18 mouse cellular contexts compared by ENCODE assay signal in the genomic region with DNA sequence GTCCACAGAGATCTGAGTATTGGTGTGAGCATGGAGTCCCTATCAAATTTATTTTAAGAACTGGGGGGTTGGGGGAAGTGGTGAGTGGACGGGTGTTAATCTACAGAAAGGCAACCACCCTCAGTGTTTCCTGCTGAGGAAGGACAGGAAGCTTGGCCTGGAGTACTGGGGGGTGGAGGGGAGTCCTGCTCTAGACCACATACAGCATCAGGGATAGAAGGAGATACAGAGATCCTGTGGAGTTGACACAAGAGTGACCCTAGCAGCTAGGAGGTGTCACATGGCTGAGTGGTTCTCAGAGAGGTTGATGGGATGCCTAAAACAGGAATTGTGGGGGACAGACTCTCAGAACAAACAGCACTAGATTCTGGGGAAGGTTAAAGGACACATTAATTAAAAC. TPM values are rescaled to one million over a fixed set of nuclear protein-coding genes. Genes with fewer than 3 reads are reported as not detected.
DNase-seq lines count a peak whose midpoint lies in the region; ATAC-seq lines count a peak whose summit lies in the region.
"Had no signal": no experiment of that assay in that cellular context is flagged by ENCODE, and none has a peak within 500 bp of the region (broad histone marks: within the 10 kb centered on the region; RNA-seq: fewer than 3 reads in every experiment).

No protein-coding gene starts in this region.

- peaks cover 40% of the 10 kb centered on the region for H3K4me1 ChIP-seq in forebrain, embryonic 10.5 days
- H3K4me1 ChIP-seq in forebrain, embryonic 12.5 days = peaks cover 21% of the 10 kb centered on the region
- H3K4me1 ChIP-seq in kidney, embryonic 14.5 days (ENCODE audit: control insufficient read depth, insufficient read depth, low read length) = 0 out of 2 replicates have a peak, but pooled peaks cover 5% of the 10 kb centered on the region
- H3K4me1 ChIP-seq in megakaryocyte, embryonic 14.5 days = peaks cover 88% of the 10 kb centered on the region
- H3K4me1 ChIP-seq in liver, embryonic 16.5 days (ENCODE audit: control insufficient read depth, low read depth, low read length) = peaks cover 3% of the 10 kb centered on the region; the same call in 1 of the 2 replicates

- no peaks in the 10 kb centered on the region for H3K9me3 ChIP-seq in forebrain, embryonic 10.5 days
- H3K9me3 ChIP-seq in forebrain, embryonic 12.5 days = no peaks in the 10 kb centered on the region
- H3K9me3 ChIP-seq in kidney, embryonic 14.5 days (ENCODE audit: control insufficient read depth, low read length) = no peaks in the 10 kb centered on the region
- no peaks in the 10 kb centered on the region for H3K9me3 ChIP-seq in megakaryocyte, embryonic 14.5 days
- H3K9me3 ChIP-seq in liver, embryonic 16.5 days (replicated peaks; ENCODE audit: control insufficient read depth, low read length) = no peaks in the 10 kb centered on the region
- H3K9me3 ChIP-seq: embryonic facial prominence, embryonic 12.5 days; midbrain, embryonic 10.5 days had no signal

- no peak for ATAC-seq in forebrain, embryonic 12.5 days (ENCODE audit: low FRiP score)
- ATAC-seq in kidney, embryonic 14.5 days (ENCODE audit: low FRiP score, low TSS enrichment) = no peak
- ATAC-seq in megakaryocyte, adult 5-6 weeks (ENCODE audit: poor library complexity, severe bottlenecking) = no peak
- peak; percentile 15; the same call in 1 of the 2 replicates for ATAC-seq in liver, embryonic 16.5 days (ENCODE audit: low read depth)
- no peak for ATAC-seq in activated CD4-positive, CD25-positive, alpha-beta regulatory T cell, adult 4 months
- ATAC-seq: inflammation-experienced regulatory T-cells, adult 6 months had no signal

- H3K27me3 ChIP-seq in forebrain, embryonic 10.5 days (ENCODE audit: poor library complexity, severe bottlenecking) = no peaks in the 10 kb centered on the region
- H3K27me3 ChIP-seq in forebrain, embryonic 12.5 days = no peaks in the 10 kb centered on the region
- H3K27me3 ChIP-seq in kidney, embryonic 14.5 days (ENCODE audit: control insufficient read depth, insufficient read depth, low read length) = no peaks in the 10 kb centered on the region
- H3K27me3 ChIP-seq in megakaryocyte, embryonic 14.5 days (replicated peaks) = no peaks in the 10 kb centered on the region
- peaks cover 27% of the 10 kb centered on the region for H3K27me3 ChIP-seq in liver, embryonic 16.5 days (ENCODE audit: control insufficient read depth, insufficient read depth, low read depth, low read length)
- H3K27me3 ChIP-seq: embryonic facial prominence, embryonic 12.5 days had no signal

- DNase-seq in forebrain, embryonic 10.5 days (ENCODE audit: extremely low spot score, low spot score) = no peak
- no peak for DNase-seq in kidney, adult 18-20 months
- DNase-seq: cerebellum, postnatal 14 days had no signal

- H3K9ac ChIP-seq in forebrain, embryonic 12.5 days = no peak overlapping the region
- no peak overlapping the region for H3K9ac ChIP-seq in kidney, embryonic 14.5 days (ENCODE audit: low read depth, low read length)
- no peak overlapping the region for H3K9ac ChIP-seq in liver, embryonic 16.5 days (ENCODE audit: low read depth, low read length)
- H3K9ac ChIP-seq: embryonic facial prominence, embryonic 12.5 days had no signal

- H3K27ac ChIP-seq in forebrain, embryonic 10.5 days = peak overlapping the region; percentile 35; the same call in 1 of the 2 replicates
- no peak overlapping the region for H3K27ac ChIP-seq in forebrain, embryonic 12.5 days
- peak overlapping the region; percentile 51 for H3K27ac ChIP-seq in kidney, embryonic 14.5 days (ENCODE audit: low read depth, low read length)
- no peak overlapping the region for H3K27ac ChIP-seq in liver, embryonic 16.5 days (ENCODE audit: low read length)
- H3K27ac ChIP-seq: embryonic facial prominence, embryonic 12.5 days; layer of hippocampus, adult 2 months; midbrain, embryonic 10.5 days had no signal

- no peak overlapping the region for H3K4me2 ChIP-seq in forebrain, embryonic 12.5 days
- H3K4me2 ChIP-seq in kidney, embryonic 14.5 days (replicated peaks; ENCODE audit: low read depth, low read length) = no peak overlapping the region
- H3K4me2 ChIP-seq in liver, embryonic 16.5 days (ENCODE audit: low read depth, low read length) = no peak overlapping the region
- H3K4me2 ChIP-seq: embryonic facial prominence, embryonic 12.5 days had no signal

- H3K36me3 ChIP-seq in forebrain, embryonic 10.5 days (replicated peaks) = peaks cover 11% of the 10 kb centered on the region
- H3K36me3 ChIP-seq in forebrain, embryonic 12.5 days (replicated peaks) = peaks cover 5% of the 10 kb centered on the region
- H3K36me3 ChIP-seq in kidney, embryonic 14.5 days (ENCODE audit: control insufficient read depth, insufficient read depth, low read length) = peaks cover 5% of the 10 kb centered on the region
- H3K36me3 ChIP-seq in megakaryocyte, embryonic 14.5 days (replicated peaks; ENCODE audit: low read length) = peaks cover 25% of the 10 kb centered on the region
- H3K36me3 ChIP-seq in liver, embryonic 16.5 days (ENCODE audit: control insufficient read depth, insufficient read depth) = no peaks in the 10 kb centered on the region

- WGBS in forebrain, embryonic 10.5 days = 69% methylated on average over 1 of the region's 1 CpGs
- WGBS in forebrain, embryonic 12.5 days = 67% methylated on average over 1 of the region's 1 CpGs
- WGBS in kidney, embryonic 14.5 days = 13% methylated on average over 1 of the region's 1 CpGs
- 39% methylated on average over 1 of the region's 1 CpGs for WGBS in liver, embryonic 16.5 days (ENCODE audit: insufficient replicate concordance)

- no peak overlapping the region for H3K4me3 ChIP-seq in forebrain, embryonic 10.5 days
- H3K4me3 ChIP-seq in forebrain, embryonic 12.5 days (replicated peaks) = no peak overlapping the region
- H3K4me3 ChIP-seq in kidney, embryonic 14.5 days (ENCODE audit: low read length) = no peak overlapping the region
- peak overlapping the region; percentile 72 for H3K4me3 ChIP-seq in megakaryocyte, embryonic 14.5 days (replicated peaks)
- no peak overlapping the region for H3K4me3 ChIP-seq in liver, embryonic 16.5 days (ENCODE audit: low read depth, low read length)
- H3K4me3 ChIP-seq: embryonic facial prominence, embryonic 12.5 days; layer of hippocampus, adult 2 months; midbrain, embryonic 10.5 days had no signal

RNA-seq across cellular contexts. Expression of a gene that starts 1.3 kb away (rescaled TPM):
- polyA plus RNA-seq in forebrain, embryonic 10.5 days (2016; fragmentation: Nextera tagmentation; extraction: Ambion mirVana) = 634 and 649 TPM in 2 replicates
- 416 and 424 TPM in 2 replicates for polyA plus RNA-seq in forebrain, embryonic 12.5 days (2016; fragmentation: Nextera tagmentation; extraction: Ambion mirVana)
- polyA plus RNA-seq in kidney, embryonic 14.5 days (2014; fragmentation: Nextera tagmentation; extraction: Ambion mirVana) = 699 and 718 TPM in 2 replicates
- polyA plus RNA-seq in megakaryocyte, embryonic 14.5 days (2012; ENCODE audit: insufficient read depth, low replicate concordance) = 84.6 and 1,037 TPM in 2 replicates
- 301 and 308 TPM in 2 replicates for total RNA-seq in megakaryocyte, adult 5-6 weeks (2015)
- total RNA-seq in megakaryocyte, adult 5-6 weeks (2017) = 515 and 545 TPM in 2 replicates
- polyA plus RNA-seq in liver, embryonic 16.5 days (2015; fragmentation: Nextera tagmentation; extraction: Ambion mirVana) = 77.7 and 84.6 TPM in 2 replicates
- 100 to 1,000 TPM; 291 to 296 TPM for polyA plus RNA-seq in activated CD4-positive, CD25-positive, alpha-beta regulatory T cell, adult 4 months (2017; shearing (Covaris generic))

RNA-seq across cellular contexts. Expression of a gene that starts 26.7 kb away (rescaled TPM):
- not detected in 2 replicates for polyA plus RNA-seq in forebrain, embryonic 10.5 days (2016; fragmentation: Nextera tagmentation; extraction: Ambion mirVana)
- 0.04 TPM in 1 of 2 replicates, not detected in the other for polyA plus RNA-seq in forebrain, embryonic 12.5 days (2016; fragmentation: Nextera tagmentation; extraction: Ambion mirVana)
- polyA plus RNA-seq in kidney, embryonic 14.5 days (2014; fragmentation: Nextera tagmentation; extraction: Ambion mirVana) = 0.10 TPM in 1 of 2 replicates, not detected in the other
- polyA plus RNA-seq in megakaryocyte, embryonic 14.5 days (2012; ENCODE audit: insufficient read depth, low replicate concordance) = not detected in 2 replicates
- total RNA-seq in megakaryocyte, adult 5-6 weeks (2015) = not detected in 2 replicates
- total RNA-seq in megakaryocyte, adult 5-6 weeks (2017) = not detected in 2 replicates
- polyA plus RNA-seq in liver, embryonic 16.5 days (2015; fragmentation: Nextera tagmentation; extraction: Ambion mirVana) = not detected in 2 replicates
- under 1 TPM in 1 of 2 experiments, not detected in 1; 0.20 TPM for polyA plus RNA-seq in activated CD4-positive, CD25-positive, alpha-beta regulatory T cell, adult 4 months (2017; shearing (Covaris generic))
- total RNA-seq: adrenal gland, postnatal 36 days; layer of hippocampus, adult 2 months had no signal
- polyA plus RNA-seq: gonadal fat pad, adult 2 months; midbrain, embryonic 10.5 days had no signal

RNA-seq across cellular contexts. Expression of a gene that starts 27.5 kb away (rescaled TPM):
- polyA plus RNA-seq in forebrain, embryonic 10.5 days (2016; fragmentation: Nextera tagmentation; extraction: Ambion mirVana) = 138 and 144 TPM in 2 replicates
- polyA plus RNA-seq in forebrain, embryonic 12.5 days (2016; fragmentation: Nextera tagmentation; extraction: Ambion mirVana) = 121 and 127 TPM in 2 replicates
- 88.9 and 96.1 TPM in 2 replicates for polyA plus RNA-seq in kidney, embryonic 14.5 days (2014; fragmentation: Nextera tagmentation; extraction: Ambion mirVana)
- 48.8 and 66.5 TPM in 2 replicates for polyA plus RNA-seq in megakaryocyte, embryonic 14.5 days (2012; ENCODE audit: insufficient read depth, low replicate concordance)
- total RNA-seq in megakaryocyte, adult 5-6 weeks (2015) = 63.8 and 66.5 TPM in 2 replicates
- 436 and 580 TPM in 2 replicates for total RNA-seq in megakaryocyte, adult 5-6 weeks (2017)
- 68.0 and 71.6 TPM in 2 replicates for polyA plus RNA-seq in liver, embryonic 16.5 days (2015; fragmentation: Nextera tagmentation; extraction: Ambion mirVana)
- 100 to 1,000 TPM; 159 to 162 TPM for polyA plus RNA-seq in activated CD4-positive, CD25-positive, alpha-beta regulatory T cell, adult 4 months (2017; shearing (Covaris generic))

RNA-seq across cellular contexts. Expression of a gene that starts 50.5 kb away (rescaled TPM):
- 0.06 TPM in 1 of 2 replicates, not detected in the other for polyA plus RNA-seq in forebrain, embryonic 10.5 days (2016; fragmentation: Nextera tagmentation; extraction: Ambion mirVana)
- not detected in 2 replicates for polyA plus RNA-seq in forebrain, embryonic 12.5 days (2016; fragmentation: Nextera tagmentation; extraction: Ambion mirVana)
- polyA plus RNA-seq in kidney, embryonic 14.5 days (2014; fragmentation: Nextera tagmentation; extraction: Ambion mirVana) = 0.04 TPM in 1 of 2 replicates, not detected in the other
- polyA plus RNA-seq in megakaryocyte, embryonic 14.5 days (2012; ENCODE audit: insufficient read depth, low replicate concordance) = not detected in 2 replicates
- total RNA-seq in megakaryocyte, adult 5-6 weeks (2015) = not detected in 2 replicates
- not detected in 2 replicates for total RNA-seq in megakaryocyte, adult 5-6 weeks (2017)
- not detected in 2 replicates for polyA plus RNA-seq in liver, embryonic 16.5 days (2015; fragmentation: Nextera tagmentation; extraction: Ambion mirVana)
- under 1 TPM in 1 of 2 experiments, not detected in 1; 0.20 TPM for polyA plus RNA-seq in activated CD4-positive, CD25-positive, alpha-beta regulatory T cell, adult 4 months (2017; shearing (Covaris generic))
- total RNA-seq: adrenal gland, postnatal 36 days; layer of hippocampus, adult 2 months; left cerebral cortex, adult 8-10 months; neutrophil, adult 5-6 weeks had no signal
- polyA plus RNA-seq: embryonic facial prominence, embryonic 12.5 days; gonadal fat pad, adult 2 months; limb, embryonic 14.5 days had no signal

RNA-seq across cellular contexts. Expression of a gene that starts 55.9 kb away (rescaled TPM):
- 0.07 TPM in 1 of 2 replicates, not detected in the other for polyA plus RNA-seq in forebrain, embryonic 10.5 days (2016; fragmentation: Nextera tagmentation; extraction: Ambion mirVana)
- not detected in 2 replicates for polyA plus RNA-seq in forebrain, embryonic 12.5 days (2016; fragmentation: Nextera tagmentation; extraction: Ambion mirVana)
- polyA plus RNA-seq in kidney, embryonic 14.5 days (2014; fragmentation: Nextera tagmentation; extraction: Ambion mirVana) = not detected in 2 replicates
- polyA plus RNA-seq in megakaryocyte, embryonic 14.5 days (2012; ENCODE audit: insufficient read depth, low replicate concordance) = 2.3 and 4.8 TPM in 2 replicates
- 8.3 and 12.3 TPM in 2 replicates for total RNA-seq in megakaryocyte, adult 5-6 weeks (2015)
- 6.7 and 6.9 TPM in 2 replicates for total RNA-seq in megakaryocyte, adult 5-6 weeks (2017)
- polyA plus RNA-seq in liver, embryonic 16.5 days (2015; fragmentation: Nextera tagmentation; extraction: Ambion mirVana) = 0.22 and 0.30 TPM in 2 replicates
- polyA plus RNA-seq in activated CD4-positive, CD25-positive, alpha-beta regulatory T cell, adult 4 months (2017; shearing (Covaris generic)) = 10 to 100 TPM; 22.2 to 29.1 TPM
- total RNA-seq: adrenal gland, postnatal 36 days; left cerebral cortex, adult 8-10 months had no signal
- polyA plus RNA-seq: embryonic facial prominence, embryonic 12.5 days; midbrain, embryonic 10.5 days had no signal

Comparison
In these comparisons a context has a peak if more than half of its experiments do, and no peak if none do; other contexts are left out.
1. H3K27ac ChIP-seq: peak in forebrain, embryonic 10.5 days (single experiment) and kidney, embryonic 14.5 days (single experiment); none in forebrain, embryonic 12.5 days (single experiment) and liver, embryonic 16.5 days (single experiment).